Mouse (Mus musculus) spleen, adult 2 months (tissue): ENCODE data around the gene Zfp449.

Source experiments
- CTCF ChIP-seq: fragments of 200-500 bp; IDR thresholded peaks from 2 replicates; pipeline ENCODE4 v1.5.1; 2011; ENCODE audit warnings: mild to moderate bottlenecking, inconsistent platforms; ENCODE audit not compliant: insufficient read depth, insufficient read length, insufficient replicate concordance; ENCODE audit errors: extremely low read depth
- POLR2A ChIP-seq: fragments of 200-500 bp; IDR thresholded peaks from 2 replicates; pipeline ENCODE4 v1.6.1; 2011; ENCODE audit warnings: low read depth, low read length, inconsistent platforms

- no peak for TF ChIP-seq CTCF
- TF ChIP-seq POLR2A = no peak
Observed at GRCm38 (mm10) chrX:56332046-56332445, 14.2 kb upstream of the Zfp449 start.
